Mouse (Mus musculus) adrenal gland, adult 18-20 months (tissue): ENCODE data around the gene Vamp1. TPM values are rescaled to one million over a fixed set of nuclear protein-coding genes. Genes with fewer than 3 reads are reported as not detected.

Experiments
- DNase-seq, 2 experiments: peaks; one replicate each; pipeline ENCODE4 v3.0.0; 2021 to 2022; ENCODE audit warnings: low spot score in 2 of 2
- long read RNA-seq, 2 experiments: library from polyadenylated mRNA; stranded (forward); transcript quantifications; one replicate each; pipeline ENCODE4 v2.0.0; 2021
- total RNA-seq, 2 experiments: library from RNA; stranded (reverse); gene quantifications; 1 replicate in 1 of 2; 2 replicates in 1 of 2; pipeline ENCODE4 v1.2.3; 2021

Gene Vamp1
- 10 to 100 TPM; 33.5 to 39.1 TPM for total RNA-seq
- long read RNA-seq, experiment 1, partial matches to known transcripts, result 0 of 5 reads
- long read RNA-seq, experiment 1, other reads (novel, unspliced or antisense), result 1 of 5 reads
- long read RNA-seq, experiment 2, partial matches to known transcripts, result 0 of 7 reads
- long read RNA-seq, experiment 2, other reads (novel, unspliced or antisense), result 5 of 7 reads

DNA sequence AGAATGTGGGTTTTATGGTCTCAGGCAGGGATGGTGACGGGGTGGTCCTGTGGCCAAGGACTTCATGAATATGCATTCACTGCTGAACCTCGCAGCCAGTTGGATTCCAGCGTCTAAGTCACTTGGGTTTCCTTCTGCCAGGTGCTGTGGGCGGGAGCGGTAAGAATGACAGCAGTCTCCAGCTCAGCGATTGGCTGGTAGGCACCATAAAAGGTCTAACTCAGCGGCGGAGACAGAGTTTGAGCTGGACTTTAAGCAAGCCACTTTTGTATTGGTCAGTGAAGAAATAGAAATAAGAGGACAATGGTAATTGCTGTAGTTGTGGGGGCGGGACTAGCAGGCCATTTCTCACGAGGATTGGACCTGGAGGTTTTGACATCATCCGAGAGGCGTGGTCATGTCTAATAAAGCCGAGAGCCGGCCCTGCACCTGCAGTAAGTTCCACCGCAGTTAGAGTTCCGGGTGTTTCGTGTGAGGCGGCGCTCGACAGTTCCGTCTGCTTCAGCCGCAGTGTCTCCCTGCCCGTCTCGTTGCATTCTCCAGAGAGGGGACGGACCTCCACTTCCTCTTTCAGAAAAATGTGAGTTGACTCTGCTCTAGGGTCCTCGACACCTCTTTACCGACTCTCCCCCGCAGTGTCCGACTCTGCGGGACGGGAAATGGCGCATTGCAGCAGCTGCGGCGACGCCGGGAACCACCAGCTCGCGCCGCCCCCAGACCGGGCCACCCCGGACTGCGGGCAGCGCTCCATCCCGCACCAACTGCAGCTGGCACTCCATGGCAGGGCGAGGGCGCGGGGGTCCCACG is at the start of gene Vamp1:
Vamp1 (plus strand) TSS at position 404 of the 807 bp plus-strand sequence.
- DNase-seq, result peak; percentile 94 to 97

- DNase-seq, result peak; percentile 74 to 76
Measured at GRCm38 (mm10) chr6:125166051-125166751, 49.1 kb upstream of the Vamp1 start, which contains the start of gene Gapdh. TSS of gene Gapdh (minus strand) at chr6:125166467.

DNA sequence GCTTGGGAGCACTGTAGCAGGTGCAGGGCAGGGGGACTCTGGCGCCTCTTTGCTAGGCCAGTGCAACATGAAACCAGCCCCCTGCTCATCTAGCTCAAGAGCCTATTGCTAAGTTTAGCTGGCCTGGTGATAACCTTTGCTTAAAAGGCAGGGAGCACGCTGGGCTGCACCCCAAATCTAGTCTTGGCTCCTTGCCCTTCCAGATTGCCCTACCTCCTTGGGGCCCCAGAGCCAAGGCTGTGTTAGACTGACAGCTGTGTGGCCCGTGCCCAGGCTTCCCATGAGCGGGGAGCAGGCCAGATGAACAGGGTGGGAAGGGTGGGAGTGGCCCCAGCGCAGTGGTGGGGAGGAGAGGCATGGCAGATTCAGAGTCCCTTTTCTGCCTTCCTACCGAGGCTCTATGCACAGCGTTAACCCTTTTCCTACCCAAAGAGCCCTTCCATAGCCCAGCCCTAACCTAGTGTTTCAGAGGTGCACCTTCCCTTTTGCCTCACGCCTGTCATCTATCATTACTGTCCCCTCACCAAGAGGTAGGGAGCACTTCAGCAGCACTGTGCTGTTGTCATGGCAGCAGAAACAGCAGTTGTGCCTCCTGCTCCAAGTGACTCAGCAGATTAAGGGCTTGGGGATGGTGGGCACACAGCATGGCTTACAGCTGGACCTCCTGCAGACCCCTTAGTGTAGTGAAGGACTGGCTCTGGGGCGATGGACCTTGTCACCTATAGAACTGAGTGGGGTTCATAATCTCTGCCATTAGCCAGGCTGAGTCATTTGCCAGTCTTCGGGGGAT is 48.3 kb upstream of the Vamp1 start:
- DNase-seq, result no peak

DNA sequence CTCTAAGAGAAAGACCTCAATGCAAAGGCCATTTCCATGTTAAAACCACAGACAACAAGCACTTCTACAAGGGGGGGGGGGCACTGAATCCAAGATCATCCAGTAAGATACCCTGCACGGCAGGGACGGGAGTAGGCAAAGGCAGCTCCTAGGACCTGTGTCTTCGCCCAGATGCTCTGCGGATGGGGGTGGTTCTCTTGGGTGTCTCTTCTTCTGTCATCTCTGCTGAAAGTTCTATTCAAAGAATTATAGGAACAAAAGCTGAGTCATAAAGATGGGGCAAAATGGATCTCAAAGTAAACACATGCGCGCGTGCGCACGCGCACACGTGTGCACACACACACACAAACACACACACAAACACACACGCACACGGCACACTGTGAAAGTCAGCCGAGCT is 47.3 kb upstream of the Vamp1 start:
- no peak for DNase-seq

DNA sequence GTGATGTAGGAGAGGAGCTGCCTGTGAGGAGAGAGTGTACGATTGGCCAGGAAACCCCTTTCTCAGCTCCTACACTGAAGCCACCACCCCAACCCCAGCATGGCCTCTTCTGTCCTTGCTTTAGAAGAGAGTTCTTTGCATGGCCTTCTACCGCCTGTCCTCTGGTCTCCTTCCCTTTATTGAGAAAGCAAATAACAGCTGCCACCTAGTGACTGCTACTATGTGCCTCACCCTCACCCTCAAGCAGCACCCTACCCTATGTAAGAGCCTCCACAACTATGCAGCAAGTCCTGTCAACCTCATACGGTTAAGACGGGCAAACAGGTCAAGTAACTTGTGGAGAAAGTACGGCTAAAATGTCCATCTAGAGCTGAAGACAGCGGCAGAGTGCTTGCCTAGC is 45.2 kb upstream of the Vamp1 start:
- no peak for DNase-seq

DNA sequence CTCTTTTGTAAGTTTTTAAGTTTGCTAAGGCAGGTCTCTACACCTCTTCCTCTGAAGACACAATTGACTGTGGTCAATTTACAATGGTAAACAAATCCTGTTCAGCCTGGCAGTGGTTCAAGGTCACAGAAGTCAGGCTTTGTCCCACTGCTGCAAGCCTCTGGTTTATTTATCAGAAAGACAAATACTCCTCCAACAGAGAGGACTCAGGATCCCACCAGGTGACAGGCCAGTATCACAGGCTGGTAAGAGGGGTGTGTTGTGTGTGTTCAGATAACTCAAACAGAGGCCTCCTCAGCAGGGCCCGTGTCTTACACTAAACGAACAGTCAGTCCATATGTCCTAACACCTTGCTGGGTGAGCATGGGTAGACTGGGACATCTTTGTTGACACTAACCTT is 42.9 kb upstream of the Vamp1 start:
- DNase-seq, result no peak

DNA sequence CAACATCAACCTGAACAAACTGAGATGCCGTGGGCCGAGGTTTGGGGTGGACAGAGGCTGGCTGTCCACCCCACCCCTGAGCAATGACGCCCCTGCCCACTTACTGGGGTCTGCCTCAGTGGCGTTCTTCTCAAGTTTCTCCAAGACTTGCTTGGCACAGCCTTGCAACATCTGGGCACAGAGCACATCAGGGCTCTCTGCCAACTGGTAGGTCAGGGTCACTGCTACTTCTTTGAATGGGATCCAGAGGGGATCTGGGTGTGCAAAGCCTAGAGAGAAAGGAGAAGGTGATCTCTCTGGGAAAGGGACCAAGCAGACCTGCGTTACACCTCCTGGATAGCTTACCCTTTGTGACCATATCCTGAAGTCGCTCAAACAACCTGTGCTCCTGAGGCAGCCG is 42.1 kb upstream of the Vamp1 start:
- DNase-seq, result peak in 1 of 2 experiments; percentile 42

DNA sequence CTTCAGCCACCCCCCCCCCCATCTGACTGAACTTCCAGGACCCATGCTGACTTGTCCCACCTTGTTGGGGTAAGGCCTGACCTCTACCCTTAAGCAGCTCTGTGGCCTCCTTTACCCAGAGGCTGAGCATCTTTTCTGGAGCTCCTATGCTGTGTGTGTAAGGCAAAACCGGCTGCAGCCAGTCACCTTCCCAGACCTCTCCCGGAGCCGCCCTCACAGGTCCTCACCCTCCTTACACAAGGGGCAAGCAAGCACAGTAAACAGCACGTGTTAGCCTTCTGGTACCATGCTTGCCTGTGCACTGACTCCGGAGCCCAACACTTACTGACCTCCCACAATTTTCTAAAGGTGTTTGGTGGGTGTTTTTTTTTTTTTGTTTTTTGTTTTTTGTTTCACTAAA is 39.9 kb upstream of the Vamp1 start:
- no peak for DNase-seq

DNA sequence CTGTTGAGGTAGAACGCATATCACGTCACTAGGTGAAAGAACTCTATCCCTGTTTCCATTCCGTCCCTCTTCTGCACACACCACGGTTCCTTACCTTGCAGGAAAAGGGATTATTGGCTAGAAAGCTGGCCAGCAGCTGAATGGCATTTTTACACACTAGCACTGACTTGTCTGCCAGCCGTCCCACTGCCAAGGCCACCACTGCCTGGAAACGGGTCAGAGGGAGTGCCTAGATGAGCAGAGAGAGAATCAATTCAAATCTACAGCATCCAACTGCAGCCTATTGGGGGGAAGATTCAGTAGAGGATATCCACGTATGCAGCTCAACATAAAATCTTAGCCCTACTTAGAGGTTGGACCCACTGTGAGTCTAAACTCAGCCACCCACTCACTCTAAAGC is 35.8 kb upstream of the Vamp1 start:
- no peak for DNase-seq

GRCm38 (mm10) chr6:125182133-125182532 is 33.2 kb upstream of the Vamp1 start:
- no peak for DNase-seq

GRCm38 (mm10) chr6:125186203-125186602 is 29.1 kb upstream of the Vamp1 start:
- no peak for DNase-seq

GRCm38 (mm10) chr6:125190816-125191215 is 24.5 kb upstream of the Vamp1 start:
- no peak for DNase-seq

DNA sequence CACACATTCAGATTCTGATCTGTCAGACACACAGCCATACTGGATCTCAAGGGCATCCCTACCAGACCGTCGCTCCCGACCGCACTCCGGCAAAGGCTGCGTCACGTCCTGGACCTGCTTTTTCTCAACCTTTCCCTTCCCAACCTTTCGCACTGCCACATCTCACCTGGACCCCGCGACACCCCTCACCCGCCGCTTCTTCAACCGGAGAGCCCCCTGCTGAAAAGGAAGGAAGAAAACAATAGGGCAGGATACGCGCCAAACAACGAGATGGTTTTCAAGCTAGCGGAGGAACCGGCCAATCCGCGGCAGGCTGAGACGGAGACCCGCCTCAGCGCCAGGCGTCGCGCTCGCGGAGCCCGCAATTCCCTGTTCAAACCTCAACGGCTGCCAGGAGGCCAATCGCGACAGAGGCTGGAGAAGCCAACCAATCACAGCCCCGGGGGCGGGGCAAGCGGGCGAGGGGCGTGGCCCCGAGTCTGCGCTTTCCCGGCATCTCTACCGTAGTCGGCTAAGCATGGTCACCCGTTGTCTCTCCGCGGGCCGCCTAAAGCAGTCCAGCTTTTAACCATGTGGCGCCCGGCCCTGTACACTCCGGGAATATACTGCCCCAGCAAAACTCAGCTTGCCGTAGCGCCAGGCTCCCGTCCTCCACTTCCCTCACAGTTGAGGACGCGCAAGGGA is 23.9 kb upstream of the Vamp1 start, which contains the start of the genes Ncapd2 and Mrpl51:
Ncapd2 (minus strand) TSS at position 370 of the 684 bp plus-strand sequence.
Mrpl51 (plus strand) TSS at position 470 of the 684 bp plus-strand sequence.
- peak; percentile 95 for DNase-seq

DNA sequence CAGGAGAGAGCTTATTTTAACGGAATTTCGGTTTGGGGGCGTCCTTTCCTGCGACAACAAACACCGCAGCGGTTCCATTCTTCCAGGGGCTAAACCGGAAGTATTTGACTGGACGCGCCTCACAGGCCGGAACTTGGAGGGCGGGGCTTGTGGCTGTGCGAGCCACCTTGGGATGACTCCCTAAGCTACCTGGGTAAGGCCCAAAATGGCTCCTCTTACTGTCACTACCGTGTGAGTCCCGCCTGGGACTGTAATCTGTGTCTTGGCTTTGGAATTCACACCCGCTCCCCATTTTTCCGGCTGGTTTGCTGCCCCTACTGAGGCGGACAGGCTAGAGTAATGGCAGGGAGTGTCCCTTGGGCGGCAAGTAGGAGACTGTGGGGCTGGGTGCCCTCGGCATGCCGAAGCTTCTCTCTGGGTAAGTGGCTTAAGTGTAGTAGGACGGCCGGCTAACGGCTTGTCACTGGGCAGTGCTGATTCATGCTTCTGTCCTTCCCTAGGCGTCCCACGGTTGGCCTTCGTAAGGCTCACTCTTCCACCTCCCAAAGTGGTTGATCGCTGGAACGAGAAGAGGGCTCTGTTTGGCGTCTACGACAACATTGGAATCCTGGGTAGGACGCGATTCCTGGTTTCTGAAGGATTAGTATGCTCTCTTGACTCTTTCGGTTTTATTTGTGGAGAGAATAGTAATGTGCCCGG is 23.2 kb upstream of the Vamp1 start:
- DNase-seq, result peak; percentile 81 to 84

DNA sequence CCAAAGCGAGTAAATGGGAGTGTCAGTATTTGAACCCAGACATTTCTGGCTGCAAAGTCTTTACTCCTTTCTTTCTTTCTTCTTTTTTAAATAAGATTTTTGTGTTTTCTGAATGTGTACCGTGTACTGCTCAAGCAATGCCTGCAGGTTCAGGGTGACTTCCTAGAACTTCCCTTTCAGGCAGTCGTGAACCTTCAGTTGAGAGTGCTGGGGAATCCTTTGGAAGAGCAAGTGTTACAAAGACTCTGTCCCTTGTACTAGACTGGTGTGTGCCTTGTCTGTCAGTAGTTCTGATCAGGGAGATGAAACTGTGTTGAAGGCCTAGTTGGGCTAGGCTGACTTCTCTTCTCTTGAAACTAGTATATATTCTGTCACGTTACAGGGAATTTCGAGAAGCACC is 22.5 kb upstream of the Vamp1 start:
- DNase-seq, result no peak

- DNase-seq, result no peak
Measured at GRCm38 (mm10) chr6:125193390-125193789, 22.0 kb upstream of the Vamp1 start.

- DNase-seq, result no peak
Measured at GRCm38 (mm10) chr6:125195541-125196075, 19.7 kb upstream of the Vamp1 start.

- no peak for DNase-seq
Measured at GRCm38 (mm10) chr6:125196301-125196700, 19.1 kb upstream of the Vamp1 start.

DNA sequence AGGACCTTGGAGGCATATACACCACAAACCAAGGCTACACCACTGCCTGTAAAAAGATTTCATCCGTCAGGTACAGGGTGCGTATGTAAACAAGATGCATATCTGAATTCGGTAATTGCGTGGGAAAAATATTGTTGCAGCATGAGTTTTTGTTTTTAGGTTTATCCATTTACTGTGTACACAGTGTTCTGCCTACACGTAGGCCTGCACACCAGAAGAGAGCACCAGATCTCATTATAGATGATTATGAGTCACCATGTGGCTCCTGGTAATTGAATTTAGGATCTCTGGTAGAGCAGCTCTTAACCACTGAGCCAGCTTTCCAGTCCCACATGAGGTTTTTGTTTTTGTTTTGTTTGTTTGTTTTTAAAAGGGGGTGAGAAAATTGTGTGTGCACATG is 18.2 kb upstream of the Vamp1 start:
- no peak for DNase-seq

DNA sequence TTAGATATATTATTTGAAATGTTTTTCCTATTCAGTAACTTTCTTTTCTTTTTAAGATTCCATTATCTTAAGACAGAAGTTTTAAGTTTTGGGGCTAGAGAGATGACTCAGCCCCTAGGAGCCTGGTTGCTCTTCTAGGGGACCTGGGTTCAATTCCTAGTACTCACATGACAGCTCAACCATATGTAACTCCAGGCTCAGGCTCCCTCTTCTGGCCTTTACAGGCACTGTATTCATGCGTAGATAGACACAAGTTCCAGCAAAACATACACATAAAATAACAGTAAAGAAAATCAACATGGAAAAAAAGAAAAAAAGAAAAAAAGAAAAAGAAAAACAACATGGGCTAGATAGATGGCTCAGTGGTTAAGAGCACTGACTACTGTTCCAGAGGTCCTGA is 4.9 kb upstream of the Vamp1 start:
- DNase-seq, result no peak
